Mouse (Mus musculus) kidney, adult 8-10 months (tissue): ENCODE results near the gene Ccdc71l.

Experiments
- DNase-seq, 2 experiments: peaks; one replicate each; pipeline ENCODE4 v3.0.0; 2022

Gene Ccdc71l

DNA sequence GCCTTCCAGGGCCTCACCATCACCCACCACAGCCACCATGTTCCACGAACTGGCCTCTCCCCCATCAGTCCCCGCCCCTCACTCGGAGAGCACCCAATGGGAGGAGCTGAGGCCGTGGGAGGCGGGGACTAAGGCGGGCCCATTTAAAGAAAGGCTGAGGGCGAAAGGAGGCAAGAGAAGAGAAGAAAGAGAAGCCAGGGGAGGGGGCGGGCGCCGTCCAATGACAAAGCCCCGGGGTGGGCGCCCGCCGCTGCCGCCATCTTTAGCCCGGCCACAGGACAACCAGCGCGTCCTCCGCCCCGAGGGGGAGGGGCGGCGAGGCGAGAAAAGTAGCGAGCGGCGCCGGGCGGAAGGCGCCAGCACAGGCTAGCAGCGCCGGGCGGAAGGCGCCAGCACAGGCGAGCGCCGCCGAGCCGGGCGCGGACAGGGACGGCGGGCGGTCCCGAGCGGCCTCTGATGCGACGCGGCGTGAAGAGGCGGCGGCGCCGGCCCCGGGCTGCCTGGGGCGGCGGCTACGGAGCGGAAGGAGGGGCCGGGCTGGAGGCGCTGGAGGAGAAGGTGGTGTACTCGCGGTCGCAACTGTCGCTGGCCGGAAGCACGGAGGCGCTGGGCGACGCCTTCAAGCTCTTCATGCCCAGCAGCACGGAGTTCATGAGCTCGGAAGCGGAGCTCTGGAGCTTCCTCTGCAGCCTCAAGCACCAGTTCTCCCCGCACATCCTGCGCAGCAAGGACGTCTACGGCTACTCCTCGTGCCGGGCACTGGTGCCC is at the start of gene Ccdc71l:
Ccdc71l (plus strand) TSS at position 177 of the 768 bp plus-strand sequence.
- peak; percentile 76 to 78 for DNase-seq

- DNase-seq: no peak
Measured at GRCm38 (mm10) chr12:32339078-32339477, 39.4 kb upstream of the Ccdc71l start.

DNA sequence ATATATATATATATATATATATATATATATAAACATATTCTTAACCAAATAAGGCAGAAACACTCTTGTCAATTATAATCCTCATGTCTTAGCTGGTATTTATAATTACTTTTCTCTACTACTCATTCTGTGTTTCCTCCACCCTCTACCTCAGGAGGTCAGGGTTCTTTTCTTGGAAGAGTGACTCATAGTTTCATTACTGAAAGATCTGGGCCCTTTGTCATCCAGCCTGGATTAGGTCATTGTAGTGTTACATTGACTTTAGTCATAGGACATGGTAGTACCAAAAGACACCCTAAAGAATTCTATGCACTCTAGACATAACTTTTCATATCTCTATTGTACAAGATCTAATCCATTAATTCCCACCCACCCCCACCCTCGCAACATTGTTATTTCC is 35.0 kb upstream of the Ccdc71l start:
- DNase-seq: no peak

GRCm38 (mm10) chr12:32346121-32346520 is 32.4 kb upstream of the Ccdc71l start:
- no peak for DNase-seq

DNA sequence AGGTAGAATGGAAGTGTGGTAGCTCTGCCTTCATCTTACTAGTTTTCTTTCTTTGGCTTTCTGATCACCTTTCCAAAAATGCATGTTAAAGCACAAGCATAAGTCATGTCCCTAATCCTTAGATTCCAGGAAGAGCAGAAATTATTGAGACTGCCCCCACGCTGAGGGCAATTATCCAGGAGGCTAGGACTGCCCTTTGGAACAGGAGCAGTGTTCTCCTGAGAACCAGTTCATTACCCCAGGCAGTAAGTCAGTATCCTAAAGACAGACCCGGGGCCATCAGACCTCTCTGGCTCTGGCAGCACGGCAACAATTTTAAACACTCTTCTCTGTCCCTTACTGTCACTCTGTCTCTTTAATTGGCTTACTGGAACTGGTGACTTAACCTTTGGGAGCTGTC is 30.0 kb upstream of the Ccdc71l start:
- peak; percentile 3 to 44 for DNase-seq

DNA sequence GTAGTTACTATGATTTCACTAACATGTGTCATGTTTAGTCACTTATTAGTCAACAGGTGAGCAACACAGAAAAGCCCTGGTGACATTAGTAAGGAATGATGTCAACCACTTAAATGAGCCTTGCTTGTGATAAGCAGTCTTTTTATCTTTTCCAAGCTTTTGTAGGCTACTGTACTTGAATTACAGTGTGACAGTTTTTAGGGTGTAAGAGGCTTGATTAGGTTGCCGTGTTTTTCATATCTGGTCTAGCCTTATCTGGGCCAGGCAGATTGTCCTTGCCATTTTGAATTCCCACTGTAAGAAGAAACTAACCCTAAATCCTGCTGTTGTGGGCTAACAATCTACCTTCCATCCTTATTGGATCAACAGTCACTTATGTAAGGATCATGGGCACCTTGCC is 26.6 kb upstream of the Ccdc71l start:
- DNase-seq: no peak

DNA sequence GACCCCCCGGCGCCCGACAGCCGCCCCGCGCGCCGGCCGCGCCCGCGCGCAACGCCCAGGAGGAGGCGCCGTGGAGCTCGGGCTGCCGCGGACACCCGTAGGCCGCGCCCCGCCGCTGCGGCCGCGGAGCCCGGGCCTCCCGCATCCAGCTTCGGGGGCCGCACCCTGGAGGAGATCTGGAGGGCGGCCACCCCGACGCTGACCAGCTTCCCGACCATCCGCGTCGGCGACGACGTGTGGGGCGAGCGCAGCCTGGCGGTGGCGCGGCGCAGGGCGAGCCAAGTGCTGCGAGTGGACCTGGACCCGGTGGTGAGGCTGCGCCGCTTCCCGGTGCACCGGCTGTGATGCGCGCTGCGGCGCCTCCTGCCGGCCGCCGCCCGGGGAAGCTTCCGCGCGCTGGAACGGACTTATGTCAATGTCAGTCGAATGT is 807 bp downstream of the Ccdc71l start:
- peak; percentile 82 to 90 for DNase-seq

GRCm38 (mm10) chr12:32379731-32380130 is 1.2 kb downstream of the Ccdc71l start:
- no peak for DNase-seq

GRCm38 (mm10) chr12:32380457-32380856 is 2.0 kb downstream of the Ccdc71l start:
- no peak for DNase-seq

GRCm38 (mm10) chr12:32381011-32381410 is 2.5 kb downstream of the Ccdc71l start:
- DNase-seq: no peak

DNA sequence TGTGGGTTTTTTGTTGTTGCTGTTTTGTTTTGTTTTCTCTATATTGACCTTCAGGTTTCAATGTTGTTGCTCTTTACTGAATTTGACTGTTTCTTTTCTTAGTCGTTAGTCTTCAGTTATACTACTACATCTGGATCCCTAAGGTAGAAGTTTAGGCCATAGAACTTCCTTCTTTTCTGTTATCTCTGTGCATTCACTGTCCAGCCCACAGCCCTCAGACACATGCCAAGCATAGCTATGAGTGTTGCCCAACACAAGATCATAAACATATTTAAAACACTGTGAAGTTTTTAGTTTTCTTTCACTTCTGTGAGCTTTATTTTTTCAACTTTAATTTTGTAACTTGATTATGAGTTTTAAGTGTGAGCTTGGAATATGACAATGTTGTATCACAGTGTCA is 41.0 kb downstream of the Ccdc71l start:
- no peak for DNase-seq

DNA sequence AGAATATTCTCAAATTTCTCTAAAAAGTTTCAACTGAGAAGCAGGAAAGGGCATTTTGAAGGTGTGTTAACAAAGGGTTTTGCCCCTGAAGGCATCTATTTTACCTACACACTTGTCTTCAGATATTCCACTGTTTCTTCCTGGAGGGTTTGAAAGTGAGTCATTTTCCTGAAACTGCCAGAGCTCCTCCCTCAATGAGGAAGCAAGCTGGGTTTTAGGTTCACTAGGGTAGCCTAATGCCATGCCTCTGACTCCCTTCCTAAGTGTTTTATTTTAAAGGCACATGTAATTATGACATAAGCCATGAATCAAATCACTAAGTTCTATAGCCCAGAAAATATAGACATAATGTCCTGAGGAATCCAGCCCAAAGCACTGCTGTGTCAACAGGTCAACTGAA is 49.3 kb downstream of the Ccdc71l start:
- no peak for DNase-seq

GRCm38 (mm10) chr12:32431004-32431403 is 52.5 kb downstream of the Ccdc71l start:
- no peak for DNase-seq
